10 mouse cellular contexts compared by ENCODE assay signal in the genomic region with DNA sequence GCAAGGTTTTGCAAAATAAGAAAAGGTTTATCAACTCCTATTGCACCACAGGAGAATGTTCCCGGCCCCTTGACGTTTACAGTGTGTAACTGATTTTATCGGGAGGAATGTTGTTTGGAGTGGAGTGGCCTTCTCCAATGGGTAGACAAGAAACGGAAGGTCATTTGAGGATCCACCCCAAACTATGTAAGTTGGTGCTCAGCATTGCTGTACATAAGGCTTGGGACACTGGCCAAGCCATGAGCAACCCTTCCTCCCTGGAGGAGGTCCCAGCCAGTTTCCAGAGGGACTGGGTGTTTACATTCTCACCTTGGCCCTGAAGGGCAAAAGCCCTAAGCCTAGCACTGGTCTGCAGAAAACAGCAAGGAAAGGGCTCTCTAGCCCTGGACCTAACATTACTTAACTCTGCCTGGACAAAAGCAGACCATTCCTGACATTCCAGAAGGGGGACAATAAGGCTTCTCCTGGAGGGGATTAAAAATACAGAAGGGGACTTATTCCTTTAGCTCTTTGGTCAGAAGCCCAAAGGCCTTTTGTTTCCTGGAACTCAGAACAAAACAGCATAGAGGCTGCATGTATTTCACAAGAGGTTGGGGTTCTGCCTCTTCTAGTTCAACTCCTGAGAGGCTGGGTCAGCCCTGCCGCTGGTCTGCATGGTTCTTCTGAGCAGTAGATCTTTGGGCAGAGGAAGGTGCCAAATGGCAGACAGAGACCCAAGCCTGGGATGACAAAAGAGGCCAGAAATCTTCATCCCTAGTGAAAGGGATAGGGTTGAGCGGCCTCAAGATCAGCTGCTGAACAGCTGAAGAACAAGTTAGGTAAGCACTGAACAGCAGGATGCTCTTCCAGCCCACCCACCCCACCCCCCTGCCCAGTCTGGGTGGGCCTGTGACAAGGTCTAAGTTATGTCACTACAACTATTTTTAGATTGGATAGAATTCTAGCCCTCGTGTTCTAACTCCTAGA. TPM values are rescaled to one million over a fixed set of nuclear protein-coding genes. Genes with fewer than 3 reads are reported as not detected.
DNase-seq lines count a peak whose midpoint lies in the region; ATAC-seq lines count a peak whose summit lies in the region.
"Had no signal": no experiment of that assay in that cellular context is flagged by ENCODE, and none has a peak within 500 bp of the region (broad histone marks: within the 10 kb centered on the region; RNA-seq: fewer than 3 reads in every experiment).

No protein-coding gene starts in this region.

- WGBS in midbrain, embryonic 10.5 days = 73% methylated on average over 7 of the region's 7 CpGs
- WGBS in midbrain, embryonic 13.5 days = 72% methylated on average over 7 of the region's 7 CpGs
- WGBS in heart, embryonic 10.5 days = 52% methylated on average over 7 of the region's 7 CpGs
- 61% methylated on average over 7 of the region's 7 CpGs for WGBS in stomach, embryonic 14.5 days

- no peaks in the 10 kb centered on the region for H3K27me3 ChIP-seq in midbrain, embryonic 10.5 days (ENCODE audit: low read depth, poor library complexity, severe bottlenecking)
- H3K27me3 ChIP-seq in midbrain, embryonic 13.5 days = no peaks in the 10 kb centered on the region
- H3K27me3 ChIP-seq in heart, embryonic 10.5 days (ENCODE audit: insufficient read depth, poor library complexity, severe bottlenecking) = no peaks in the 10 kb centered on the region
- H3K27me3 ChIP-seq in stomach, embryonic 14.5 days (ENCODE audit: control insufficient read depth, insufficient read depth, low read length) = no peaks in the 10 kb centered on the region
- H3K27me3 ChIP-seq: embryonic facial prominence, embryonic 12.5 days had no signal

- H3K9me3 ChIP-seq in midbrain, embryonic 10.5 days (replicated peaks) = 0 out of 2 replicates have a peak, but pooled peaks cover 3% of the 10 kb centered on the region
- H3K9me3 ChIP-seq in midbrain, embryonic 13.5 days = no peaks in the 10 kb centered on the region
- H3K9me3 ChIP-seq in heart, embryonic 10.5 days = no peaks in the 10 kb centered on the region
- H3K9me3 ChIP-seq in stomach, embryonic 14.5 days (ENCODE audit: control insufficient read depth, low read depth, low read length) = no peaks in the 10 kb centered on the region
- H3K9me3 ChIP-seq: embryonic facial prominence, embryonic 12.5 days had no signal

- no peak for ATAC-seq in midbrain, embryonic 13.5 days
- ATAC-seq in stomach, embryonic 14.5 days (ENCODE audit: insufficient number of reproducible peaks, insufficient read depth, low FRiP score, low read depth) = no peak
- ATAC-seq: hindbrain, postnatal 0 days had no signal

- H3K4me1 ChIP-seq in midbrain, embryonic 10.5 days = peaks cover 35% of the 10 kb centered on the region
- peaks cover 21% of the 10 kb centered on the region for H3K4me1 ChIP-seq in midbrain, embryonic 13.5 days (replicated peaks)
- peaks cover 37% of the 10 kb centered on the region for H3K4me1 ChIP-seq in heart, embryonic 10.5 days
- H3K4me1 ChIP-seq in stomach, embryonic 14.5 days (ENCODE audit: control insufficient read depth, insufficient read depth, low read length) = peaks cover 9% of the 10 kb centered on the region; the same call in 1 of the 2 replicates
- H3K4me1 ChIP-seq: embryonic facial prominence, embryonic 12.5 days had no signal

- no peaks in the 10 kb centered on the region for H3K36me3 ChIP-seq in midbrain, embryonic 10.5 days
- H3K36me3 ChIP-seq in midbrain, embryonic 13.5 days = no peaks in the 10 kb centered on the region
- no peaks in the 10 kb centered on the region for H3K36me3 ChIP-seq in heart, embryonic 10.5 days
- no peaks in the 10 kb centered on the region for H3K36me3 ChIP-seq in stomach, embryonic 14.5 days (ENCODE audit: control insufficient read depth, insufficient read depth, low read length)
- H3K36me3 ChIP-seq: embryonic facial prominence, embryonic 12.5 days had no signal

- H3K4me2 ChIP-seq in midbrain, embryonic 13.5 days (replicated peaks) = no peak overlapping the region
- H3K4me2 ChIP-seq in stomach, embryonic 14.5 days (replicated peaks; ENCODE audit: low read depth, low read length) = no peak overlapping the region
- H3K4me2 ChIP-seq: embryonic facial prominence, embryonic 12.5 days had no signal

- peak overlapping the region; percentile 60 for H3K27ac ChIP-seq in midbrain, embryonic 10.5 days (replicated peaks)
- H3K27ac ChIP-seq in midbrain, embryonic 13.5 days = no peak overlapping the region
- peak overlapping the region; percentile 52; the same call in 1 of the 2 replicates for H3K27ac ChIP-seq in heart, embryonic 10.5 days
- peak overlapping the region; percentile 27; the same call in 1 of the 2 replicates for H3K27ac ChIP-seq in stomach, embryonic 14.5 days (ENCODE audit: low read length)
- H3K27ac ChIP-seq: embryonic facial prominence, embryonic 12.5 days; hindbrain, postnatal 0 days; macrophage had no signal

- DNase-seq in midbrain, embryonic 10.5 days (ENCODE audit: low spot score) = no peak
- DNase-seq in heart, embryonic 10.5 days (ENCODE audit: low spot score) = no peak
- DNase-seq in kidney, adult 9 months = peak; percentile 59
- DNase-seq in spleen, postnatal 4 days (ENCODE audit: low spot score in 2 of 2) = no peak
- no peak for DNase-seq in layer of hippocampus, postnatal 36 days

- H3K4me3 ChIP-seq in midbrain, embryonic 10.5 days = no peak overlapping the region
- no peak overlapping the region for H3K4me3 ChIP-seq in midbrain, embryonic 13.5 days (replicated peaks)
- H3K4me3 ChIP-seq in heart, embryonic 10.5 days = no peak overlapping the region
- no peak overlapping the region for H3K4me3 ChIP-seq in stomach, embryonic 14.5 days (ENCODE audit: low read depth, low read length)
- H3K4me3 ChIP-seq: embryonic facial prominence, embryonic 12.5 days had no signal

- no peak overlapping the region for H3K9ac ChIP-seq in midbrain, embryonic 13.5 days (replicated peaks)
- H3K9ac ChIP-seq in stomach, embryonic 14.5 days (replicated peaks; ENCODE audit: low read depth, low read length) = no peak overlapping the region
- H3K9ac ChIP-seq: embryonic facial prominence, embryonic 12.5 days had no signal

RNA-seq across cellular contexts. Expression of a gene that starts 7.5 kb away (rescaled TPM):
- 34.3 and 45.7 TPM in 2 replicates for polyA plus RNA-seq in midbrain, embryonic 10.5 days (2016; fragmentation: Nextera tagmentation; extraction: Ambion mirVana)
- polyA plus RNA-seq in midbrain, embryonic 13.5 days (2015; fragmentation: Nextera tagmentation; extraction: Ambion mirVana) = 17.4 and 19.2 TPM in 2 replicates
- 26.3 and 33.0 TPM in 2 replicates for polyA plus RNA-seq in heart, embryonic 10.5 days (2016; fragmentation: Nextera tagmentation; extraction: Ambion mirVana)
- polyA plus RNA-seq in stomach, embryonic 14.5 days (2014; fragmentation: Nextera tagmentation; extraction: Ambion mirVana) = 22.9 and 27.2 TPM in 2 replicates
- 10 to 100 TPM; 21.8 to 26.4 TPM for total RNA-seq in layer of hippocampus, postnatal 36 days (2021)
